Mouse (Mus musculus) forebrain, embryonic 14.5 days (tissue): Measurements from ENCODE around the gene Gm12216. TPM values are rescaled to one million over a fixed set of nuclear protein-coding genes. Genes with fewer than 3 reads are reported as not detected.

Source experiments
- ATAC-seq: fragments of 200-750 bp; cut with Nextera tagmentation; 2 replicates; pipeline ENCODE4 v1.8.0; 2017; ENCODE audit warnings: mild to moderate bottlenecking, moderate library complexity
- DNase-seq: peaks from one replicate; pipeline ENCODE4 v3.0.0-alpha.2; 2015; ENCODE audit warnings: low spot score
- H3K27ac ChIP-seq: fragments of 300-500 bp; sonication (generic); 2 replicates; pipeline ENCODE4 v1.5.1; 2014; ENCODE audit warnings: low read depth, mild to moderate bottlenecking, control low read depth, low read length, moderate library complexity
- H3K27me3 ChIP-seq: fragments of 300-500 bp; sonication (generic); replicated peaks from 2 replicates; pipeline ENCODE4 v1.6.1; 2014; ENCODE audit warnings: low read length, control low read depth, mixed read lengths; ENCODE audit not compliant: control insufficient read depth, insufficient read depth
- H3K36me3 ChIP-seq: fragments of 300-500 bp; sonication (generic); 2 replicates; pipeline ENCODE4 v1.6.1; 2014; ENCODE audit warnings: low read length, control low read depth; ENCODE audit not compliant: control insufficient read depth, insufficient read depth
- H3K4me1 ChIP-seq: fragments of 300-500 bp; sonication (generic); 2 replicates; pipeline ENCODE4 v1.6.1; 2014; ENCODE audit warnings: antibody characterized with exemption, low read length, control low read depth; ENCODE audit not compliant: control insufficient read depth, insufficient read depth
- H3K4me2 ChIP-seq: fragments of 300-500 bp; sonication (generic); 2 replicates; pipeline ENCODE4 v1.6.1; 2014; ENCODE audit warnings: mild to moderate bottlenecking, control low read depth, low read length
- H3K4me3 ChIP-seq: fragments of 300-500 bp; sonication (generic); 2 replicates; pipeline ENCODE4 v1.5.1; 2014; ENCODE audit warnings: low read depth, low read length, control low read depth
- H3K9ac ChIP-seq: fragments of 300-500 bp; sonication (generic); 2 replicates; pipeline ENCODE4 v1.6.1; 2014; ENCODE audit warnings: mild to moderate bottlenecking, low read length, control low read depth, moderate library complexity
- H3K9me3 ChIP-seq: fragments of 300-500 bp; sonication (generic); replicated peaks from 2 replicates; pipeline ENCODE4 v1.6.1; 2016; ENCODE audit warnings: low read length, control low read depth, mixed read lengths; ENCODE audit not compliant: control insufficient read depth
- WGBS: fragments of 180-500 bp; shearing (Covaris S2); extraction: QIAGEN DNeasy Blood & Tissue Kit; methylation state at CpG from one replicate; pipeline ENCODE4 v1.1.7; 2014; 5-methylcytosine and 5-hydroxymethylcytosine counted together
- polyA plus RNA-seq: library from polyadenylated mRNA; unstranded; fragments of >200 nt; fragmentation: Nextera tagmentation; extraction: Ambion mirVana; gene quantifications from 2 replicates; pipeline ENCODE4 v1.2.1, GENCODE M21; 2014

Gm12216 gene
- polyA plus RNA-seq, 1 experiment from 2014 or later = not detected

DNA sequence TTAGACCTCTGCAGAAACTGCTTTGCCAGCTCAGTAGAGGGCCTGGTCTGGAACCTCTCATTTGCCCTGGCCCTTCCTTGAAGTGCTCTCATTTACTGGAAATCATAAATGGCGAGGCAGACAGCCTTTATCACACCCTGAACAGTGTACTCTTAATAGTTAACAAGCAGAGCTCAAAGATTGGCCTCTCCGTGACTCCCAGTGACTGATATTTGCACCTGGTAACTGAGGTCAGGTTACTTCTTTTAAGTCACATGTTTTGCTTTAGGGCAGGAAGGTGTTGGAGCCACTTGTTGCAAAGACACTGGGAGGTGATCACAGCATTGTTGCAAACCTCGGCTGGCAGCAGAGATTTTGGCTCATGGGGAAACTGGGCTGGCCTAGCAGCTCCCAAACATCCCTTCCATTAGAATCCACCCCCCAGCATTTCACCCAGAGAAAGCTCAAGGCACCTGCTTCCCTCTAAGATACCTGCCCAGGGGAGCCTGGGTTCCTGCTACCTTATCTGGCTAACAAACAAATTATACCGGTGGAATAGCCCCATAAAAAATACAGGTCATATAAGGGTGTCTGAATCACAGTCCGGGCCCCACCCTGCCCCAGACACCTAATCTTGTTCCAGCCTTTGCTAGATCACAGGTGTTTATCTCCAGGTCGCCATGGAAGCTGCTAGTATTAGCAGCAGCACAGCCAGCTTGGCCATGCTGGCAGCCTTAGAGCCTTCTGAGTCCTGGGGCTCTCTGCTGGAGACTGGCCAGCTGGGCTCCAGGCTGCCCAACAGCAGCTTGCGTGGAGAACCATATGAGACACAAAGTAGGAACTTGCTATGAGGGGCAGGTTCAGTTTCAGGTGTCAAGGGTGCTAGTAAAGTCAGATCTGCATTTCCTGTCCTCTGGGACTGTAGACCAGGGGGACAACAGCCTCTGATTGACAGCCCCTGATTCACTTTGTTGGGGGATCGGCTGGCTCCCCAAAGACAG is 19.1 kb downstream of the Gm12216 start:
- no peak overlapping the region for H3K4me2 ChIP-seq
- H3K4me1 ChIP-seq = no peaks in the 10 kb centered on the region
- no peak overlapping the region for H3K9ac ChIP-seq
- no peaks in the 10 kb centered on the region for H3K36me3 ChIP-seq
- H3K4me3 ChIP-seq = no peak overlapping the region
- no peak for DNase-seq
- WGBS = 68% methylated on average over 8 of the region's 8 CpGs
- H3K9me3 ChIP-seq = no peaks in the 10 kb centered on the region
- no peak overlapping the region for H3K27ac ChIP-seq
- no peaks in the 10 kb centered on the region for H3K27me3 ChIP-seq
- no peak for ATAC-seq

DNA sequence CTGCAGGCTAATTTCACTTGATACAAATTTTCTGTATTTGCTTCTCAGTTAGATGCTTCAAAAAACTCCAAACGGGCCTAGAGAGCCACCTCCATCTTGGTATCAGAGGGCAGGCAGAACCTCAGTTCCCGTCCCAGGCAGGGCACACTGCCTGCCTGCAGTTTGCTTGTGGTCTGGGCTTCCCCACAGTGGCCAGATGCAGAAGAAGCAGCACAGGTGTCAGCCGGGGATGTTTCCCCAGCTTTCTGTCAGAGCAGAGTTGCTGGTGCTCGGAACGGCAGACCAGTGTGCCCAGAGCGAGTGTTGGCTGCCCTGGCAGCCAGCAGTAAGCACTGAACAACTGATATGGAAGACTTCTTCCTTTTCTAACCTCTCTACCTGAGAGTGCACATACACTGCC is 19.9 kb downstream of the Gm12216 start:
- no peaks in the 10 kb centered on the region for H3K9me3 ChIP-seq
- no peak overlapping the region for H3K4me3 ChIP-seq
- H3K4me1 ChIP-seq = no peaks in the 10 kb centered on the region
- ATAC-seq = no peak
- no peak for DNase-seq
- no peaks in the 10 kb centered on the region for H3K27me3 ChIP-seq
- H3K9ac ChIP-seq = no peak overlapping the region
- 86% methylated on average over 6 of the region's 6 CpGs for WGBS
- no peak overlapping the region for H3K4me2 ChIP-seq
- H3K27ac ChIP-seq = no peak overlapping the region
- H3K36me3 ChIP-seq = no peaks in the 10 kb centered on the region

DNA sequence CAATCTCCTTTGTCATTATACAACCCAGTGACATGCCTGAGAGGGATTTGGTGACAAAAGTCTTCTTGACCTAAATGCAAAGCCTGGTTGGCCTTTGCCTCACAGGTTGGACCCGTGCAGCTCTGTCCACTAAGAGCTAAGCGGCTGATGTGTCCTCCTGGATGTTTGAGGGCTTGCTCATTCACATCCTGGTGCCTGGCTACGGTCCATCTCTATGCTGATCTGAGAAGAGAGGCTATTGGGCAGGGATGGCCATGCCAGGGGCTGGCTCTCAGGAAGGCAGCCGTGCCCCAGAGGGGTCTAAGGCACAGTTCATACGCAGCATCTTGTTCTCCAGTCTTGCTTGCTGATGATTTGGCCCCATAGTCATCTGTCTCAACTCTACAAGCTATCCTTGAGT is 21.3 kb downstream of the Gm12216 start:
- Histone ChIP-seq H3K4me1 (no peaks in the 10 kb centered on the region), H3K9ac (no peak overlapping the region), H3K27me3 (no peaks in the 10 kb centered on the region), H3K27ac (no peak overlapping the region), H3K9me3 (no peaks in the 10 kb centered on the region), H3K4me2 (no peak overlapping the region), H3K4me3 (no peak overlapping the region), H3K36me3 (no peaks in the 10 kb centered on the region)
- no peak for ATAC-seq
- no peak for DNase-seq
- WGBS = 93% methylated on average over 5 of the region's 5 CpGs

DNA sequence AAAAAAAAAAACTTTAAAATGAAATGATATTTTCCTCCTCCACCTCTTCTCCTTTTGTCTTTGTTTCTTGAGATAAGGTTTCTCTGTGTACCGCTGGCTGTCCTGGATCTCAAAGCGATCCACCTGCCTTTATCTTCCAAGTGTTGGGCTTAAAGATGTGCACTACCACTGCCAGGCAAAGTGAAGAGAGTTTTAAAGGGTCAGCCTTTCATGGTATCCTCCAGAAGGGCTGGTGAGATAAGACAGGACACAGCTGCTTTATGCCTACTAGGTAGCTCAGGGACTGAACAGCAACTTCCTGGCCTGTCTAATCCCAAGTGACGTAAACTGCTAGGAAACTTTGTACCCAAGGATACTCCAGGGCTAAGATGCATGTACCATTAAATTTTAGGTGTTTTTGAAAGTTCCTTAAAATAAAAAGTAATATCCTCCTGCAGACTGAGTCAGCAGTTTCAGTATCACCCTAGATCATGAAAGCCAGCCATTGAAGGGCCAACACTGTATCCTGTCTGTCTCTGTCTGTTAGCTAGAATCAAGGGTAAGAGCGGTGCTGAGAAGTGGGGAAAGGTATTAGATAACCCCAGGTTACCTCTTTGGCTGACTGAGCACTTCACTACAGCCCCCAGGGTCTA is 23.6 kb downstream of the Gm12216 start:
- Histone ChIP-seq H3K27ac (no peak overlapping the region), H3K27me3 (no peaks in the 10 kb centered on the region), H3K4me3 (no peak overlapping the region), H3K4me2 (no peak overlapping the region), H3K4me1 (no peaks in the 10 kb centered on the region), H3K9me3 (no peaks in the 10 kb centered on the region), H3K9ac (no peak overlapping the region), H3K36me3 (no peaks in the 10 kb centered on the region)
- 92% methylated on average over 4 of the region's 4 CpGs for WGBS
- ATAC-seq (no peak), DNase-seq (no peak)

DNA sequence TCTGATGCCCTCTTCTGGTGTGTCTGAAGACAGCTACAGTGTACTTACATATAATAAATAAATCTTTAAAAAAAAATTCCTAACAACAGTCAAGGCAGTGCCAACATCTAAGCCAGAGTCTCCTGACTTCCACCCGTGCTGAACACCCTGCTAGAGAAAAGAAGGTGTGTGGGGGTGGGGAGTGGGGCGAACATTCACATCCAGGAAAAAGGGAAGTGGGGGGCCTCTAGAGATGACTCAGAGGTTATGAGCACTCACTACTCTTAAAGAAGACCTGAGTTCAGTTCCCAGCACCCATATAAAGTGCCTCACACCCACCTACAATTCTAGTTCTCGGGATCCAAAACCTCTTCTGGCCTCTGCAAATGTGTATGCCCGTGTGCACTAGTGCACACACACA is 33.6 kb downstream of the Gm12216 start:
- H3K4me2 ChIP-seq = no peak overlapping the region
- WGBS = 90% methylated on average over 4 of the region's 4 CpGs
- H3K4me3 ChIP-seq = no peak overlapping the region
- H3K27me3 ChIP-seq = no peaks in the 10 kb centered on the region
- ATAC-seq = no peak
- H3K27ac ChIP-seq = no peak overlapping the region
- no peaks in the 10 kb centered on the region for H3K4me1 ChIP-seq
- H3K36me3 ChIP-seq = no peaks in the 10 kb centered on the region
- no peak overlapping the region for H3K9ac ChIP-seq
- no peak for DNase-seq
- H3K9me3 ChIP-seq = no peaks in the 10 kb centered on the region

DNA sequence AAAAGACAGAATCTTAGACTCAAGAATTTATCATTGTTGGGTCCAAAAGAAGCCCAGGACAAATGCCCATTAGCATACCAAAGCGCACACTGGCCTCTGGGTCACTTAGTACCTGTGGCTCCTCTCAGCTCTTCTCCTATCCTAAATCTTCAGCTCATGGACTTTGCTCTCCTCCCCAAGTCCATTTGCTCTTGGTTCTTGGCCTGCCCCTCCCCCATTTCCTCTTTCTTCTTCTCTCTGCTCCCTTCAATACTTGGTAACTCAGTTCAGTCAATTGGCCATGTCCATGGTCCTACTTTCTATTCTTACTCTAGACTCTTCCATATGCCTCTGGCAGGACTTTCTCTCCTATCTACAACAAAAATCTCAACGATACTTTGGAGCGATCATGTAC is 37.1 kb downstream of the Gm12216 start:
- H3K9me3 ChIP-seq = no peaks in the 10 kb centered on the region
- ATAC-seq (no peak), DNase-seq (no peak)
- 95% methylated on average over 3 of the region's 3 CpGs for whole genome bisulfite sequencing
- no peaks in the 10 kb centered on the region for H3K36me3 ChIP-seq
- no peaks in the 10 kb centered on the region for H3K4me1 ChIP-seq
- H3K27me3 ChIP-seq = no peaks in the 10 kb centered on the region
- no peak overlapping the region for H3K4me3 ChIP-seq
- no peak overlapping the region for H3K27ac ChIP-seq
- H3K4me2 ChIP-seq = no peak overlapping the region
- no peak overlapping the region for H3K9ac ChIP-seq

DNA sequence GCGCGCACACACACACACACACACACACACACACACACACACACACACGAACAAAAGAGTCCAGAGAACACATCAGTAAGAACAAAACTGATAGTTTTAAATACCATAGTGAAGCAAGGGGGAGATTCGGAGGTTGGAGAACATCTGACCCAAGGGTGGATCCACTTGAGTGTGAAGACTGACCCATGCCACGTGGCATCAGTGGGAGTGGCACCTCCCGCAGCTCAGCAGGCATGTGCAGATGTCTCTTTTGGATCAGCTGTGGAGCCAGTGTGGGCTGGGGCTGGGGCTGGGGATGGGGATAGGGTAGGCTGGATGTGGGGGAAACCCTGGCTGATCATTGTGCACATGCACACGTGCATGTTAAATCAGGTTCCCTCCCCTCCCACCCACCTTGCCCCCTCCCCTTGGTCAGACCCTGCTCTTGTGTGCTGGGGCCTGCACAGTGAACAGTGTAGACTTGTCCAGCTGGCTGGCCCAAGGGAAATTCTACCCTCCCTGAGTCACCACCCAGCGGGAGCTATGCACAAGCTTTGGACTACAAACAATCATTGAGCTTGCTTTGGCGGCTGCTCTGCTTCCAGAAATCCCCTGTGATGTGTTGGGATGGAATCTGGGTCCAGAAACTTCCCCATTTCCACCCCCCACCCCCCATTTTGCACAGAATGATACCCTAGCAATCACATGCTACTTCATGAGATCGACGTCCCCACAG is 37.7 kb downstream of the Gm12216 start:
- Histone ChIP-seq H3K27ac (no peak overlapping the region), H3K27me3 (no peaks in the 10 kb centered on the region), H3K9me3 (no peaks in the 10 kb centered on the region), H3K4me1 (no peaks in the 10 kb centered on the region), H3K36me3 (no peaks in the 10 kb centered on the region), H3K4me2 (no peak overlapping the region), H3K4me3 (no peak overlapping the region), H3K9ac (no peak overlapping the region)
- WGBS = 80% methylated on average over 11 of the region's 11 CpGs
- no peak for DNase-seq
- ATAC-seq = no peak

DNA sequence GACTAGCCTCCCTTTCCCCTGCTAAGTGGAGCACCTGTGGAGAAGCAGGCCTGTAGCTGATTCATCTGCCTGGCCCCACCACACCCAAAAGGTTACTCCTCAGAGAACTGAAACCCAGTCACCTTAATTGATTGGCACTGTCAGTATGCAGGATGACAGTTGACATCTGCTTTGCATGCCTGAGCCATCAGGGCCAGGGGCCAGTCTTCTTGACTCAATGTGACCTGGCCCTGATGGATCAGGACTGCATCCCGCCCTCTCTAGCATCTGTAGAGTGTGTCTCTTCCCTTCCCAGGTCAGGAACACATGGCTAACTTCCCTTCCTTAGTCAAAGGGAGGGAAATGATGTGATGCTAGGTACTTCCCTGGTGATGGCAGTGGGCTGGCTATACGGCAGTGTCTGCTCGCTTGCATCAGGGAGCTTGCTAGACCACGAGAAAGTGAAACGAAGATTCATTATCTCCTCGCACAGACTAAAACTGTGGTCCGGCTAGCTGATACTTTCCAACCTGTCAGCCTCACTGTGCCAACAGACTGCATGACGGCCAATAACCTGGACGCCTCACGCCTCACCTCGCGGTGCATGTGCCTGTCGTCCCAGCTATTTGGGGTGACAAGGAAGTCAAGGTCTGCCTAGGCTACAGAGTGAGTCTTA is 38.4 kb downstream of the Gm12216 start:
- H3K27me3 ChIP-seq = no peaks in the 10 kb centered on the region
- H3K9ac ChIP-seq = no peak overlapping the region
- no peaks in the 10 kb centered on the region for H3K36me3 ChIP-seq
- no peak for ATAC-seq
- H3K4me3 ChIP-seq = no peak overlapping the region
- WGBS = 90% methylated on average over 13 of the region's 13 CpGs
- no peak overlapping the region for H3K27ac ChIP-seq
- DNase-seq = no peak
- no peaks in the 10 kb centered on the region for H3K4me1 ChIP-seq
- H3K9me3 ChIP-seq = no peaks in the 10 kb centered on the region
- no peak overlapping the region for H3K4me2 ChIP-seq
